Mouse (Mus musculus) cerebellum, adult 18-20 months (tissue): ENCODE data around the gene Tbl2.
A peak's percentile ranks its signal among the peaks of the same experiment; 100 is the strongest.

Experiments used
- DNase-seq, 2 experiments: peaks; one replicate each; pipeline ENCODE4 v3.0.0; 2021

The Tbl2 gene

DNA sequence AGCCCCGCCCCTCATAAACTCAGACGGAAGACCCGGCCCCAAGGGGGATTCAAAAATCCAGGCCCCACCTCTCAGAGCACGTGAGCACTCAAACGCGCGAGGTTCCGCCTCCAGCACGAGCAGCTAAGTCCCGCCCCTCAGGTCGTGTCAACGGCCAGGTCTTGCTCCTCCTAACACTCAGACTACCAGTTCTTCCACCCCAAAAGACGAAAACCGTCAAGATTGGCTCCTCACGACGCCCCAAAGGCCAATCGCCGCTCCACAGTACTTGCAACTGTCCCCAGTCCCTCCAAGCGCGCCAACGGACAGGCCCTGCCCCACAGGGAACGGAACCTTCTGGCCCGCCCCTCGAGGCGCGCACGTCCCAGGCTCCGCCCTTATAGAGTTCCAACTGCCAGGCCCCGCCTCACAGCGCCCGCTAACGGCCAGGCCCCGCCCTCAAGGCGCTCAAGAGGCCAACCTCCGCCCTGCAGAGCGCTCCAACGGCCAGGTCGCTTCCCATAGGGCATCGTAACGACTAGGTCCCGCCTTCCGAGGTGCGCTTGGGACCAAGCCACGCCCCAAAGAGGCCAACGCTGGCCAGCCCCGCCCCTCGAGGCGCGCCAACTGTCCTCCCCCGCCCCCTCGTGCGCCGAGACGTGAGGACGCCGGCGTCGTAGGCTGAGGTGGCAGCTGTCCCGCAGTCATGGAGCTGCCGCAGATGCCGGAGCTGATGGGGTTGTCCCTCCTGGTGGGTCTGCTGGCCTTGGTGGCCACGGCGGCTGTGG, at the start of gene Tbl2:
Tbl2 (plus strand) TSS at position 605 of the 767 bp plus-strand sequence.
- peak; percentile 97 to 98 for DNase-seq

DNA sequence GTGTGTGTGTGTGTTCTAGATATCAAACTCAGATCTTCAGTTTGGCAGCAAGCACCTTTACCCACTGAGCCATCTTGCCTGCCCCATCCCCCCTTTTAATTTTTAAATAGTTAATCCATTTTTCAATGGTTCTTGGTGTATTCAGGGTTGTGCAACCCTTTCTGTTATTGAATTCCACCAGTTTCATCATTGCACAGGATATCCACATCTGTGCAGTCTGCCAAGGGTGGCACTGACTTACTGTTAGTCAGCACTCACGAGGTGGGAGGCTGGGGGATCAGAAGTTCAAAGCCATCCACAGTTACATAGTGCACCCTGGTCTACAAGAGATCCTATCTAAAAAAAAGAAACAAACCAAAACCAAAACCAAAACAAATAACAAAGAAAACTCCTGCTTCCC, 48.5 kb upstream of the Tbl2 start:
- no peak for DNase-seq

DNA sequence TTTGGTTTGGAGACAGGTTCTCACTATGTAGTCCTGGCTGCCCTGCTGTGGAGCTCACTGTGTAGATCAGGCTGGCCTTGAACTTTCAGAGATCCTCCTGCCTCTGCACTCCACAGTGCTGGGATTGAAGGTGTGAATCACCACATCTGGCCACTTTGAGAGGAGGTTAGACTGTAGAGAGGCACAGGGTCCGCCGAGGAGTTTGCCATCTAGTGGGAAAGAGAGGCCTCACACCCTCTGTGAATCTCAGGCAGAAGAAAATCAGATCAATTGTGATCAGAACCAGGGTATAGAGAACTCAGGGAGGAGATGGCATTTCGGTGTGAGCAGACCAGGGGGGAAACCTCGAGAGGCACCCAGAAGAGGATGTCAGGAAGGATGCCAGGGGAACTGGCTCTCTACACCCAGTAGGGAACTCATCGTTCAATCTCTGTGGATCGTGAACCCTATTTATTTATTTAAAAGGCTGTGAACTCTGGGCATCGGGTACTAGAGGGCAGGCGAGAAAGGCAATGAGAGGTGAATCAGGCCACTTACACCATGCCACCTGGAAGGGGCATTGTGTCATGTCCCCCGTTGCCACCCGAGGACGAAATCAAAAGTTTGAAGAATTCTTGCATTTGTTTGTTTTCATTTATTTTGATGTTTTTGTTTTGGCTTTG, 45.3 kb upstream of the Tbl2 start:
- no peak for DNase-seq

DNA sequence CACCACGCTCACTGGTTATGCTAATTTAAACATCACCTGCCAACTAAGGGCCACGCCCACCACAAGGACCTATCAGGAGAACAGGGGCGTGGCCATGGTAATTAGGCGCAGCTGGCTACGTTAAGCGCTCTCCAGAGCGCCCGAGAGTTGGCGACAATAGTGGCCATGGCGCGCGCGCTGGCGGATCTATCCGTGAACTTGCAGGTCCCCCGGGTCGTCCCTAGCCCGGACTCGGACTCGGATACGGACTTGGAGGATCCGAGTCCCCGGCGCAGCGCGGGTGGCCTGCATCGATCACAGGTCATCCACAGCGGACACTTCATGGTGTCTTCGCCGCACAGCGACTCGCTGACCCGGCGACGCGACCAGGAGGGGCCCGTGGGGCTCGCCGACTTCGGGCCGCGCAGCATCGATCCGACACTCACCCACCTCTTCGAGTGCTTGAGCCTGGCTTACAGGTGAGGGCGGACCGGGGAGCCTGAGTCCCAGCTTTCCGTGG, 42.6 kb upstream of the Tbl2 start:
- peak; percentile 28 to 39 for DNase-seq

DNA sequence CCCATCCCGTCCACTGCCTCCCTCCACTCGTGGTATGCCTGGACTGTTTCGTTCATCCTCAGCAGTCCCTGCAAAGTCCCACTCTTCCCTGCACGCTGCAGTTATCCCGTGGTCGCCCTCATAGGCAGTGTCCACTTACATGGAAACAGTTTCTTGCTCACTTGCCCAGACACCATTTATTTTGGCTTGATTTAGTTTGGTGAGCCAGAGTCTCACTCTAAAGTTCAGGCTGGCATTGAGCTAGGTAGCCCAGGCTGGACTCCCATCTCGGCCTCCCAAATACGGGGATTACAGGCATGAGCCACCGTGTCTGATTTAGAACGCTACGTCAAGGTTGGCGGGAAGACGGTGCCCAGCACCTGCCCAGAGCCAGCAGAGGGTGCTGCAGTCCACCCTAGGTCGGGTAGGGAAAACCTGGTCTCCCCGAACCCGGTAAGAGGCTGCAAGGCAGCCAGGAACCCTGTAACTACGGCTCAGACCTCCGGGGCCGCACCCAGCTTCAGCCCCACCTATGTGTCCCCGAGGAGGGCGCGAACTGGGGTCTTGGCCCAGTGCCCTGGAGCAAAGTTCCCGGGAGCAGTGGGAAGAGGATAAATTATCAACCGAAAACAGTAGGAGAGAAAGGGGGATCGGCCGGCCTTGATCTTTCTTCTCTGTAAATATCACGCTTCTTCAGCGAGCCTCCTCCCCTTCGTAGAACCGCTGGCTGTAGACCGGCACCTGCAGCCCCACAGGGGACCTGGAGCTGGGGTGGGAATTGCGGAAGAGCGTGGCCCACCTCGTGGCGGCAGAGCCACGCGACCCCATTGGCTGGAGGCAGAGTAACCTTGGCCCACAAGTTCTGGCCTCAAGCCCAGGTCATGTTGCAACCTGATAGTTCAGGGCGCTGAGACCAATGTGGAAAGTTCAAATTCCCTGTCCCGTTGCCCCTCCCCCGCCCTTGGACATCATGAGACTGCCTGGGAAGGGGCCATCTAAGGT, 41.6 kb upstream of the Tbl2 start:
- peak; percentile 59 to 62 for DNase-seq

DNA sequence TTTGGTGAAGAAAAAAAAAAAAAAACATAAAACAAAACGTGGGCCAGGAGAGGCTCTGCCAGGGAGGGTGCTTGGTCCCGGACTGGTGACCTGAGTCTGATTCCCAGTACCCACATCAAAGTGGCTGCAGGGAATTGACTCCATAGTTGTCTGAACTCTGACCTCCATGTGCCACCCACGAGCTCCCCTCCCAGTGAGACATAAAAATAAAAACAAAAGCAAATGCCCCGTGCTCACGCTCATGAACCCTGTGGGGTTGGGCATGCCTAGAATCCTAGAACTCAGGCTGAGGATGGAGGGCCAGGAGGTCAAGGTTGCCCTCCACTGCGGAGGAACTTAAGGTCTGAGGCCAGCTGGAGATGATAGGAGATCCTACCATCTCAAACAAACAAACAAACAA, 40.4 kb upstream of the Tbl2 start:
- DNase-seq: no peak

DNA sequence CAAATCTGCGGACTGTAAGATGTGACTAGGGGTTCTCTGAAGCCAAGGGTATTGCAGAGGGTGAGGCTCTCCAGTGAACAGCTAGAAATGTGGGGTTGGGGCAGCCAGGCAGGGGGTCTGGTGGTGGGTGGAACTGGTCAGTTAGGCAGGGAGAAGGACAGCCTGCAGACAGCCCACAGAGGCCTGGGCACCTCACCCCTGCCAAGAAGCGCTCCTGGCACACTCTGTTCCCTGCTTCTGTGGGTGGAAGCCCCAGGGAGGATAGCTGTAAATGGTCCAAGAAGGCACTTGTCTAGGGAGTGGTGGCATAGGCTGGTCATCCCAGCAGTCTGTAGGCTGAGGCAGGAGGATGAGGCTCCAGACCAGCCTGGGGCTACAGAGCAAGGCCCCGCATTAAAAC, 40.0 kb upstream of the Tbl2 start:
- no peak for DNase-seq

DNA sequence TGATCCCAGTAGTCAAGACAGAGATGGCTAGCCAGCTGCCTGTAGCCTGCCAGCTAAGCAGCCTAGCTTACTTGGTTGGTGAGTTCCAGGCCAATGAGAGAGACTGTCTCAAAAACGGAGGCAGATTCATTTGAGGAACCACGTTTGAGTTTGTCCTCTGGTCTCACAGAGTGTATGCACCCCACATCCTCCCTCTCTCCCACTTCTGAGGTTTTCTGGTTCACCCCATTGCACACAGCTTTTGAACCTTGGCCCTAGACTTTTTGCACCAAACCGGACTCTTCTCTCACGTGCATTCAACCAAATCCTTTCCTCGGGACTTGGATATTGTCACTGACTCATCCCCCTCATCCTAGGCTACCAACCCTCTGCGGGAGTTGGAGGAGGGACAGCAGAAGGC, 39.5 kb upstream of the Tbl2 start:
- DNase-seq: no peak

DNA sequence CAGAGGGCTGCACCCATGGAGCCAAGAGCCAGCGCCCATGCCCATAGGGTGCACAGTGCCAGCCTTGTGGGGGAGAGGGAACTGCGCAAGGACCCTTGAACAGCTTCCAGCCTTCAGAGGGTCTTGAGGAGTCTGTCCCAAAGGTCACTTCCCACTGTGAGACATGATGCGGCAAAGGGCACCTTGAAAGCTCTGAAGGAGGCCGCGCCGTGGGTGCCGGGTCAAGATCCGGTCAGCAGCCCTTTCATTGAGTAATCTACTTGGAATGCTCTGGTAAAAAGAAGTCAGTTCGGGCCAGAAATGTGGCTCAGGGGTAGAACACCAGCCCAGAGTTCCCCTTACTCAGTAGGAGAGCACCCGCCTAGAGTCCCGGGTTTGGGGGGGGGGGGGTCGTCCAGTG, 35.7 kb upstream of the Tbl2 start:
- DNase-seq: no peak

DNA sequence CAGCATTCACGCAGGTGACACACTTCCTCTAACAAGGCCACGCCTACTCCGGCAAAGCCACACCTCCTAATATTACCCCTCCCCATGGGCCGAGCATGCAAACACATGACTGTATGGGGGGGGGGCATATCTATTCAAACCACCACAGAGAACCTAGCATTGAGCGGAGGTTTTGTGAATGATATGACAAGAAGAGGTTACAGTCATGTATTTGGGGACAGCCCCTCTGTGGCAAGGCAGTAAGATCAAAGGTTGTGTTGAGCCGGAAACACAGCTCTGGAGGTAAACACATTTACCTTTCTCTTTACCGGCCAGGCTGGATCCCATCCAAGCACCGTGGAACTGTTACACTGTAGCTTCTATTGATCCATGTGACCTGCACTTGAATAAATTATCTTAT, 34.2 kb upstream of the Tbl2 start:
- no peak for DNase-seq

DNA sequence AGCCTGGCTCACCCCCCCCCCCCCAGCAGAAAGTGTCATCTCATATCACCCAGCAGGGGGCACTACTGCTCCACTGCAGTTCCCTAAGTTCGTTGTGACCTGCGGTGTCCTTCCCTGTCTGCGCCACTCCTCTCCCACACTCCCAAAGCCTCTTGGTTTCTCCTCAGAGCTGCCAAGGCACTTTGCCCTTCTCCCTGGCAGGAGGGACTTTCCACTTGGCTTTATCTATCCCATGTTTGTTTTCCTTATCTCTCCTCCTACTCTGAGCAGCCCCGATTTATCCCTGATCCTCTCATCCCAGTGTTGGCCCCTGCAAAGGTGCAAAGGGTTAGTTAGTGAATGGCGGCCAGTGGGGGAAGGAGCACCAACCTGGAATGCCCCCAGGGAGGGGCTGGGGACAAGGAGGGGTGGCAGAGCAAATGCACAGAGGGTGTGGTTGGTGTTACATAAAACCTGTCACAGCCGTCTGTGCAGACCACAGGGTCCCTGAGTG, 30.8 kb upstream of the Tbl2 start:
- DNase-seq: peak; percentile 58 to 74

DNA sequence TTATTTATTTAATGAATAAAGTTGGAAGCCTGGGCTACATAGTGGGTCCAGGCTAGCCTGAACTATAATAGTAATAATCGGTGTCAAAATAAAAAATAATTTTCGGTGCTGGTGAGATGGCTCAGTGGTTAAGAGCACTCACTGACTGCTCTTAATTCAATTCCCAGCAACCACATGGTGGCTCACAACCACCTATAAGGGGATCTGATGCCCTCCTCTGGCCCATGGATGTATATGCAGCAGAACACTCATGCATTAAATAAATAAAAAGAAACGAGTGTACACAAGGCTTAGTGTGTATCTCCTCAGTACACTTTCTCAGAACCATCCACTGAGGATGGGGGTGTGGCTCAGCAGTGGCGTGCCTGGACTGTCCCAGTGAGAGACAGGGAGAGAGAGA, 28.7 kb upstream of the Tbl2 start:
- no peak for DNase-seq

DNA sequence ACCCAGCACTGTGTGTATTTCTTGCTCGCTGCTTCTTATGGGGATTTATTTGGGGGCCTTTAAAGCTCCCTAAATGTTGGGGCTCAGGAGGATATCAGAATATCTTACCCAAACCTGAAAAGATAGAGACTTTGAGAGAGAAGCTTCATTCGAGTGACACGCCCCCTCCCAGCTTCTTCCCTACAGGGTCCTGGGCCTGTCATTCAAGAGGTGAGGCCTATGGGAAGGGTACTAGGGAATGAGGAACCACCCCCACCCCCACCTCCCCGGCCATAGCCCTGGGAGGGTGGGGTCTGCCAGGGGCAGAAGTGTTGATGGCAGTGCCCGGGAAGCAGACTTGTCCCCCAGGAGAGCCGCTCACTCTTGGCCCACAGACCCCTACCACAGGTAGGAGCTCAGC, 23.3 kb upstream of the Tbl2 start:
- no peak for DNase-seq

DNA sequence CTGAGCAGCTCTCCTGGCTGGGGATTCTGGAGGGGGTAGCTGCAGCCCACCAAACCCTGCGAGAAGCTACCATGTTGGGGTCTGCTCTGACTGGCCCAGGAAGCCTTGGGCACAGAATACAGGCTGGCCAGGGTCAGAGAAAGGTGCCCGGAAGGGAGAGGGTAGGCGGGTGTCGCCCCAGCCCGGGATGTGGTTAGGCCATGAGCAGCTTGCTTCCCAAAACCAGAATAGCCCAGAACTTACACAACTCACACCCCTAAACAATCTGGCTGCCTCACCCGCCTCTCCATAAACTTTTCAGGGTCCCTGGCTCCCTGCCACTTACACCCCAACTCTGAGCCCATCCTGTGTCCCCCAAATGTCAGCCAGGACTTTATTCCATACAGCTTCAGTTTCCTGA, 21.8 kb upstream of the Tbl2 start:
- no peak for DNase-seq

DNA sequence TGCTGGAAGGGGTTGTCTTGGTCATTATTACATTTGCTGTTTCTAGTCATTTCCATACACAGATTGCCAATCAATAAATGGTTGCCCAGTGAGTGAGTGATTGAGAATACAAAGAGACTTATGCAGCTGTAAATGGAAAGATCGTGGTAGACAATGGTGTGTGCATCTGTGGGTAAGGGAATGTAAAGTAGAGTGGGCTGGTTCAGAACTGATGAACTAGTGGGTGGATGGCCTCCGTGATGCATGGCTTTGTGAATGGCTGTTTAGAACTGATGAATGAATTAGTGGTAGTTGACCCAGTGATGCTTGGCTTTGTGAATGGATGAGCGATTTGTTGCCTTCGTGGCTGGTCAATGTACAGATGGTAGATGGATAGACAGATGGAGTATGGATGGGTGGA, 19.7 kb upstream of the Tbl2 start:
- DNase-seq: no peak

DNA sequence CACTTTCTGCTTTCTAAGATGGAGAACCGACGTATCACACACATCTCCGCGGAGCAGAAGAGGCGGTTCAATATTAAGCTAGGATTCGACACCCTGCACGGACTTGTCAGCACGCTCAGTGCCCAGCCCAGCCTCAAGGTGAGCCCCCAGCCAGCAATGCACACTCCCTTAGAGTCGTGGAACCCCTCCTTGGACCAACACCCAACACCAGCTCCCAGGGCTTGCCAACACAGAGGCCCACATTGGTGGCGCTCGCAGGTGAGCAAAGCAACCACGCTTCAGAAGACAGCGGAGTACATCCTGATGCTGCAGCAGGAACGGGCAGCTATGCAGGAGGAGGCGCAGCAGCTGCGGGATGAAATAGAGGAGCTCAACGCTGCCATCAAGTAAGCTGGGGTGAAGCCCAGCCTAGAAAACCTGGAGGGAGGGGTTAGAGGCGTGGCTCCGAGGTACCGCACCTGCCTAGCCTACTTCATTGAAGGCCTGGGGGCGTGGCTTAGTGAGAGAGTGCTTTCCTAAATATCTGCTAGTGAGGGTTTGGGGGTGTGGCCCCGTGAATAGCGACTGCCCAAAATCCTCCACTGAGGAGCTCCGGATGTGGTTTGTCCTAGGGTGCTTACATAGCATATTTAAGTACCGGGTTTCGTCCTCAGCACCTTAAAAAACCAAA, 15.6 kb upstream of the Tbl2 start:
- peak; percentile 28 to 50 for DNase-seq

DNA sequence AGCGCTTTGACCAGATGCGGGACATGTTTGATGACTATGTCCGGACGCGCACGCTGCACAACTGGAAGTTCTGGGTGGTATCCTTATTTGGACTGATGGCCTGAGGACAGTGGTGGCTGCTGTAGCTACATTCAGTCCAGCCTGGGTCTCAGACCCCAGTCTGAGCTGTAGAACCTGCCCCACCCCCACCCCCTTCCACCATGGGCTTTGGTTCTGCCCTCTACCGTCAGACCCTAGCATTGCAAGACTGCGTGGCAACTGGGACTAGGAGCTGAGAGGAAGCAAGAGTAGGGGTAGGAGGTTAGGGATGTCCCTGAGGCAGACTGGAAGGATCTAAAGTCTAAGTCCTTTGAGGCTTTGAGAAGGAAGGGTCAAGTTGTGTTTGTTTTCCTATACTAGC, 14.9 kb upstream of the Tbl2 start:
- DNase-seq: peak in 1 of 2 experiments; percentile 18

DNA sequence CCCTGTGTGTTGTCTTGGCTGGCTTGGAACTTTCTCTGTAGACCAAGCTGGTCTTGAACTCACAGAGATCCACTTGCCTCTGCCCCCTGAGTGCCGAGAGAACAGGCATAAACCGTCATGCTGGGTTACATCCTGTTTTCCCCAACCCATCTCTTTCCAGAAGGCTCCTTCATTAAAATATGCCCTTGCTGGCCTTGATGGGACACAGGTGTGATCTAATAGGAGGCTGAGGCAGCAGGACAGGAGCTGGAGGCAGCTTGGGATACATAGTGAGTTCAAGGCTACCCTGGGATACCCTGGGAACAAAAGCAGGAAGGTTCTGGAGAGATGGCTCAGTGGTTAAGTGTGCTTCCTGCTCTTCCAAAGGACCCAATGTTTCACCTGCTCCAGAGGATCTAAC, 9.6 kb upstream of the Tbl2 start:
- no peak for DNase-seq

DNA sequence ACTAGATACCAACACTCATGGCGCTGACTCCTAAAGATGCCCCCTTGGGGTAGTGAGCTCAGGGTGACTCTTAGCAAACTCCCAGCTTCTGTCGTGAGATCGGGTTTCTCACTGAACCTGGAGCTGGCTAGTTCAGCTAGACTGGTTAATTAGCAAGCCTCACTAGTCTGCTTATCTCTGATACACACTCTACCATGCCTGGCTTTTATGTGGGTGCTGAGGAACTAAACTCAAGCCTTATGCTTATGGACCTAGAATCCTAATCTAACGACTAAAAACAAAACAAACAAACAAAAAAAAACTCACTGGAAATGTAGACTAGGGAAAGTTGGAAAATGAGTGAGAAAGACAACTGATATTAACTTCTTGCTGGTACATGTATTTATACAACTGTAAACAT, 5.0 kb upstream of the Tbl2 start:
- DNase-seq: no peak

DNA sequence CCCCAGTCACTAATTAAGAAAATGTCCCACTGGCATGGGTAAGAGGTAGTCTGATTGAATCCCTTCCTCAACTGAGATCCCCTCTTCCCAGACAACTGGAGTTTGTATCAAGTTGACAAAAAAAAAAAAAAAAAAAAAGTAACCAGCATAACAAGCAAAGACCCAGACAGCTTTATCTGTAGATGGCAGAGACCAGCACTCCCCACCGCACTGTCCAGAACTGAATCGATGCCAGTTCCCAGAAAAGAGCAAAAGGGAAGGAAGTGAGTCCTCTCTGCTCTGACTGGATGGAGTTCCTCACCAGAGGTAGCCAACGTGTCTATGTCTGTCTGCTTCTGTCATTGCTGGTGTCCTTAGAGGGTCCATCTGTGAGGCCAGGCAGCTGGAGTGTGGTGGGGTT, 3.9 kb upstream of the Tbl2 start:
- no peak for DNase-seq

DNA sequence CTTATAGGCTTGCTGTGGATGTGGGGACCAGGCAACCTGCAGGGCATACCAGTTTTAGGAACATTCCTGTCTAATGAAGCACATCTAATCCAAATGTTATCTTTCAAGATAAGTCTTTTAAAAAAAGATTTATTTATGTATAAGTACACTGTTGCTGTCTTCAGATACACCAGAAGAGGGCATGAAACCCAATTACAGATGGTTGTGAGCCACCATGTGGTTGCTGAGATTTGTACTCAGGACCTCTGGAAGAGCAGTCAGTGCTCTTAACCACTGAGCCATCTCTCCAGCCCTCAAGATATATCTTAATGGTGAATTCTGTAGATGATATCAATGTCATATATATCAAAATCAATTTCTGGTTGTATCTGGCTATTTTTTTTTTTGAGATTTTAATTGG, 3.5 kb upstream of the Tbl2 start:
- no peak for DNase-seq

DNA sequence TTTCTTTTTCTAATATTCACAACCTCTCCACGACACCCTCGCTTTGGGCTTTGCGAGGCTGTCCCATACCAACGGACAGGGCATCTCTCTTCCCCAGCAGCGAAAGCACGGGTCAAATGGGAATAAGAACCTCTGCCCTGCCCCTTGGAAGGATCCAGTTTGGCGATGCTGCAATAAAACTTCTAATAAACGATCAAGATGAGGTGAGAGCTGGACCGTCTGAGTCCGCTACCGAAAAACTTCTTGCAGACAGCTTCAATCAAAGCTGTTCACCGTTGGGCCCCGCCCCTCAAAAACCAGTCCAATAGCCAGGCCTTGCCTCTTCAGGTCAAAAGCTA, 773 bp upstream of the Tbl2 start:
- DNase-seq: no peak

DNA sequence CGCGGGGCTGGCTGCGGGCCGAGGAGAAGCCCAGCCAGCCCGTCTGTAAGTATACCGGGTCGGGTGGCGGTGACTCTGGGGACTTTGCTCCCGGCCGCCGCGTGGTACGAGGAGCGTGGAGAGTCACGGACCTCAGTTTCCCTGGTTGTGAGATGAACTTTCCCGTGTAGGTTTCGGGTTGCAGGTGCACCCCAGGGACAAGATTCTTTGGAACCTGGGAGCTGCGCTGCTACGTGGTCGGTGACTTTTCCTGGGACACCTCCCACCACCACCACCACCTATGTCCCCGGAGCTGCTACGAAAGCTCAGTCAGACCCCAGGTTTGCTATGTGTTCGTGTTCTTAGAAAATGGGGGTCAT, 342 bp downstream of the Tbl2 start:
- DNase-seq: no peak
